Mouse (Mus musculus) kidney, adult 2 months (tissue): ENCODE measurements at regions not wholly inside any gene's neighbourhood (a gene's known extent, or its start where the extent isn't known, plus 50 kb on each side); places are given as distances from the start of the nearest gene placed in this dataset.

Experiments used
- DNase-seq: peaks from one replicate; pipeline ENCODE4 v3.0.0; 2021
- H3K27ac ChIP-seq: fragments of 200-500 bp; 2 replicates; pipeline ENCODE4 v1.5.1; 2012; ENCODE audit warnings: low read depth, low read length, control low read depth, inconsistent platforms; ENCODE audit not compliant: insufficient read depth
- H3K27me3 ChIP-seq: fragments of 200-500 bp; replicated peaks from 2 replicates; pipeline ENCODE4 v1.6.1; 2012; ENCODE audit warnings: mild to moderate bottlenecking, moderate library complexity, low read length, inconsistent platforms; ENCODE audit not compliant: control insufficient read depth, insufficient read depth
- H3K36me3 ChIP-seq: fragments of 200-500 bp; 2 replicates; pipeline ENCODE4 v1.6.1; 2012; ENCODE audit warnings: mild to moderate bottlenecking, moderate library complexity, low read length, inconsistent platforms; ENCODE audit not compliant: control insufficient read depth, insufficient read depth
- H3K4me1 ChIP-seq: fragments of 200-500 bp; 2 replicates; pipeline ENCODE4 v1.6.1; 2011; ENCODE audit warnings: low read length; ENCODE audit not compliant: control insufficient read depth, insufficient read depth
- H3K4me3 ChIP-seq: fragments of 200-500 bp; 2 replicates; pipeline ENCODE4 v1.5.1; 2011; ENCODE audit warnings: mild to moderate bottlenecking, low read depth, low read length, control low read depth; ENCODE audit not compliant: insufficient read depth
- CTCF ChIP-seq: fragments of 200-500 bp; conservative IDR thresholded peaks from 2 replicates; pipeline ENCODE4 v1.5.1; 2011; ENCODE audit warnings: low read depth, mild to moderate bottlenecking, control low read depth, low read length, moderate library complexity, mixed read lengths; ENCODE audit not compliant: insufficient read depth, insufficient read length
- POLR2A ChIP-seq: fragments of 200-500 bp; IDR thresholded peaks from one replicate; pipeline ENCODE4 v1.6.1; 2011; ENCODE audit warnings: low read depth, low read length, control low read depth
- WGBS: fragments of 180-500 bp; shearing (Covaris S2); methylation state at CpG from one replicate; pipeline ENCODE4 v1.1.7; 2018; 5-methylcytosine and 5-hydroxymethylcytosine counted together

DNA sequence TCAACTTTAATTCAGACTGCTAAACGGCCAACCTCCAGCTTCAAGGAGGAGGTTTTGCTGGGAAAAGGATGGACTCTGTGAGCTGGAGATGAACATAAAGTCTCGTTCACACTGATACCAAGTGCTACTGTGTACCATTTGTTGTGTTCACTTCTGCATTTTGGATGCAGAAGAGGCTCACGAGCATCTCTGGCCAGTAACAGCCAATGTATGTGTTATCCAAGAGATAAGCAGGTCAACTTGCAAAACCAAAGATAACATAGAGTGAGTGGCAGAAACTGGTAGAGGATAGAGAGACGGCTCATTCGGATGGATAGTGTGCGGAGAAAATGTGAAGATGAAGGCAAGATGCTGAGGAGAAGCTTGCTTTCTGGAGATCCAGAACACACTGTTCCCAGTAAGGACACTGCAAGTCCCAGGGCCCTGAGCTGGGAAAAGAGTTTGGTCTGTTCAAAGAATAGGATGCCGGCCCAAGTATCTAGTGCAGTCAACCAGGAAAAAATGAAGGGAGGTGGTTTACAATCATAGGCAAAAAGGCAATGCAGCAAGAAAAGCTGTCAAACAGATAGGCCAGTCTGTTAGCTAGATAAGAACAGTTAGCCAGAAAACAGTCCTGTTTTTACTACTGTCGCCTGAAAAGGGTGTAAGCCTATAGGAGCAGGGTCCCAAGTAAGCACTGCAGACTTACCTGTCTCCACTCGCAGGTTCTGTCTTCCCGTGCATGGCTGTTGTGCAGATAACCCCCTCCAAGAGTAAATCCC lies 145.7 kb upstream of the Bmp4 start:
- no peaks in the 10 kb centered on the region for H3K36me3 ChIP-seq
- H3K27me3 ChIP-seq = no peaks in the 10 kb centered on the region
- H3K4me3 ChIP-seq = no peak overlapping the region
- 94% methylated on average over 10 of the region's 10 CpGs for WGBS
- no peak for DNase-seq
- no peak overlapping the region for H3K27ac ChIP-seq
- H3K4me1 ChIP-seq = no peaks in the 10 kb centered on the region
- TF ChIP-seq CTCF (no peak), POLR2A (no peak)

DNA sequence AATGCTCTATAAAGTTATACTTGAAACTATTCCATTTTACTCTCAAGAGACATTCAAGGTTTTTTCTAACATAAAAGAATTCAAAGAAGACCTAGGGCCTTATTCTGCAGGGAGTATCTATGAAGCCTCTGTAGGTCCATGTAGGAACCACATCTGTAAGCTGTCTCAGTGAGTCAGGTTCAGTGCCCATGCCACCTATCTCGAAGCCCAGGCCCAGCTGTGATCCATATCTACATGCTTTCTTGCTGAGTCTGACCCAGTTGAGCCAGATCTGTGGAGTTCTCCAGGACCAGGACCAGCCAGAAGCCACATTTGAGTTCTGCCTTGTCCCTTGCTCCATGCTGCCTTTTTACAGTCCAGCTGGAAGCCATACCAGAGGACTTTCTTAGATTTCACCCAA lies 142.2 kb upstream of the Bmp4 start:
- Histone ChIP-seq H3K27ac (no peak overlapping the region), H3K4me3 (no peak overlapping the region), H3K36me3 (no peaks in the 10 kb centered on the region), H3K27me3 (no peaks in the 10 kb centered on the region), H3K4me1 (no peaks in the 10 kb centered on the region)
- TF ChIP-seq CTCF = no peak
- no peak for TF ChIP-seq POLR2A
- WGBS = 66% methylated on average over 1 of the region's 1 CpGs
- DNase-seq = no peak

DNA sequence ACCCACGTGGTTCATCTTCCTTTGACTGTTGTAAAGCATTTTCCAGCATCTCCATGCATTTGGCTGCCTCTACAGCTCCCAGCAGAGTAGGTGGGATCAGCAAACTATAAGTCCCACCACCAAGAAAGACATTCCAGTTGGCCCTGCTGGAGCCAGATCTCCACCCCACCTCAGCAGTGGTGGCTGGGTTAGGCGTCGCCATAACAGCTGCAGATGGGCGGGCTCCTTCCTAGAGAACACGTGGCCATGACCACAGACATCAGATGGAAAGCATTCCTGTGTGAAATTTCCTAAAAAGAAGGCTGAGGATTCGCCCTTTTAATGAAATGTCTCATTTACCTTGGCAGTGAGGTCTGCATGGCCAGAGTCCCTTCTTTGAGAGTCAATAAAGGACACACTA lies 140.0 kb upstream of the Bmp4 start:
- Histone ChIP-seq H3K36me3 (no peaks in the 10 kb centered on the region), H3K27me3 (no peaks in the 10 kb centered on the region), H3K4me1 (no peaks in the 10 kb centered on the region), H3K27ac (no peak overlapping the region), H3K4me3 (no peak overlapping the region)
- TF ChIP-seq CTCF = no peak
- TF ChIP-seq POLR2A = no peak
- 85% methylated on average over 6 of the region's 6 CpGs for WGBS
- no peak for DNase-seq

GRCm38 (mm10) chr14:46529086-46529715 lies 138.7 kb upstream of the Bmp4 start:
- no peak for TF ChIP-seq POLR2A
- TF ChIP-seq CTCF = no peak
- DNase-seq = no peak
- Histone ChIP-seq H3K4me3 (no peak overlapping the region), H3K27me3 (no peaks in the 10 kb centered on the region), H3K27ac (no peak overlapping the region), H3K4me1 (no peaks in the 10 kb centered on the region), H3K36me3 (no peaks in the 10 kb centered on the region)
- WGBS = 81% methylated on average over 5 of the region's 5 CpGs

DNA sequence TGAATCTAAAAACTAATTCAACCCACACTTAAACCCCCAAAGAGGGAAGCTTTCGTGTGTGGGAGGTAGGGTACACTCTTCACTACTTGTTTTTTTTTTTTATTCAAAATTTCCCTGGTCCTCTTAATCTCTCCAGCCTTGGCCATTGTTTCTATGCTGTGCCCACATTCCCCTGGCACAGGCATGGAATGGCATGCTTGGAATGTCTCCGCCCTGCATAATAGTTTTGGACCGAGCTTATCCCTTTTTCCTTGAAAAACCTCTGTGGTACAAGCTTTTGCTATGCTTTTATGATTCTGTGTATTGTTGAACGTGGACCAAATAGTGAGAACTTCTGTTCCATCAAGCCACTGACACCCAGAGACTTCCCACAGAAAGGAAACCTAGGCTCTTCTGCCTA lies 126.8 kb upstream of the Bmp4 start:
- H3K36me3 ChIP-seq = no peaks in the 10 kb centered on the region
- no peak overlapping the region for H3K4me3 ChIP-seq
- no peaks in the 10 kb centered on the region for H3K27me3 ChIP-seq
- DNase-seq = peak; percentile 52
- H3K4me1 ChIP-seq = no peaks in the 10 kb centered on the region
- WGBS = 50% methylated on average over 4 of the region's 4 CpGs
- H3K27ac ChIP-seq = no peak overlapping the region
- TF ChIP-seq CTCF (no peak), POLR2A (no peak)

GRCm38 (mm10) chr14:46516285-46516684 lies 125.8 kb upstream of the Bmp4 start:
- no peaks in the 10 kb centered on the region for H3K36me3 ChIP-seq
- no peak overlapping the region for H3K4me3 ChIP-seq
- DNase-seq = no peak
- TF ChIP-seq POLR2A = no peak
- no peak for TF ChIP-seq CTCF
- no peak overlapping the region for H3K27ac ChIP-seq
- no peaks in the 10 kb centered on the region for H3K4me1 ChIP-seq
- 81% methylated on average over 3 of the region's 3 CpGs for WGBS
- H3K27me3 ChIP-seq = no peaks in the 10 kb centered on the region

GRCm38 (mm10) chr14:46514262-46514932 lies 123.9 kb upstream of the Bmp4 start:
- Histone ChIP-seq H3K27me3 (no peaks in the 10 kb centered on the region), H3K36me3 (no peaks in the 10 kb centered on the region), H3K4me3 (no peak overlapping the region), H3K27ac (no peak overlapping the region), H3K4me1 (no peaks in the 10 kb centered on the region)
- WGBS = 54% methylated on average over 4 of the region's 4 CpGs
- TF ChIP-seq CTCF (no peak), POLR2A (no peak)
- DNase-seq = no peak
